Mouse (Mus musculus): ENCODE data around the gene Btbd9.

DNA sequence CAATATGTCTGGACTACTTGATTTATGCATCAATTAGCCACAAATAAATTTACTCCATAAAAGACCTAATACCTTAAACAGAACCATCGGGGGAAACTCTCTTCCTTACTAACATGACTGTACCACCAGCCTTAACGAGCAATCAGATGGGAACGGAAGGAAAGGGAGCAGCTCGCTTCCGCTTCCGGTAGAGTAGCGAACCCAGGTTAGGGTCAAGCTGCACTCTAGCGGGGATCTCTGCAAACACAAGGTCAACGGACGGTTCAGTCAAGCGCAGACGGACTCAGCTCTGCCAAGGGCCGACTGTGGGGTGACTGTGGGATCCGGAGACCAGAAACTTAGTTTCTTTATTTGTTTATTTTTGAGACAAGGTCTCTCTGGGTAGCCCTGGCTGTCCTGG is 25.9 kb upstream of the Btbd9 start:
- TF ChIP-seq GATA1 (IDR thresholded peaks at IDR 0.05; ENCODE audit: borderline replicate concordance, low read length) (no peak), FLI1 (IDR thresholded peaks at IDR 0.05; ENCODE audit: low read length) (no peak)

All from megakaryocyte, embryonic 14.5 days (primary cell).